Mouse (Mus musculus) kidney, adult 2 months (tissue): Measurements from ENCODE around the gene Olfr847. TPM values are rescaled to one million over a fixed set of nuclear protein-coding genes. Genes with fewer than 3 reads are reported as not detected.

Source experiments
- DNase-seq: peaks from one replicate; pipeline ENCODE4 v3.0.0; 2021
- H3K27ac ChIP-seq: fragments of 200-500 bp; 2 replicates; pipeline ENCODE4 v1.5.1; 2012; ENCODE audit warnings: low read depth, low read length, control low read depth, inconsistent platforms; ENCODE audit not compliant: insufficient read depth
- H3K27me3 ChIP-seq: fragments of 200-500 bp; replicated peaks from 2 replicates; pipeline ENCODE4 v1.6.1; 2012; ENCODE audit warnings: mild to moderate bottlenecking, moderate library complexity, low read length, inconsistent platforms; ENCODE audit not compliant: control insufficient read depth, insufficient read depth
- H3K36me3 ChIP-seq: fragments of 200-500 bp; 2 replicates; pipeline ENCODE4 v1.6.1; 2012; ENCODE audit warnings: mild to moderate bottlenecking, moderate library complexity, low read length, inconsistent platforms; ENCODE audit not compliant: control insufficient read depth, insufficient read depth
- H3K4me1 ChIP-seq: fragments of 200-500 bp; 2 replicates; pipeline ENCODE4 v1.6.1; 2011; ENCODE audit warnings: low read length; ENCODE audit not compliant: control insufficient read depth, insufficient read depth
- H3K4me3 ChIP-seq: fragments of 200-500 bp; 2 replicates; pipeline ENCODE4 v1.5.1; 2011; ENCODE audit warnings: mild to moderate bottlenecking, low read depth, low read length, control low read depth; ENCODE audit not compliant: insufficient read depth
- CTCF ChIP-seq: fragments of 200-500 bp; conservative IDR thresholded peaks from 2 replicates; pipeline ENCODE4 v1.5.1; 2011; ENCODE audit warnings: low read depth, mild to moderate bottlenecking, control low read depth, low read length, moderate library complexity, mixed read lengths; ENCODE audit not compliant: insufficient read depth, insufficient read length
- POLR2A ChIP-seq: fragments of 200-500 bp; IDR thresholded peaks from one replicate; pipeline ENCODE4 v1.6.1; 2011; ENCODE audit warnings: low read depth, low read length, control low read depth
- WGBS: fragments of 180-500 bp; shearing (Covaris S2); methylation state at CpG from one replicate; pipeline ENCODE4 v1.1.7; 2018; 5-methylcytosine and 5-hydroxymethylcytosine counted together
- polyA plus RNA-seq: library from polyadenylated mRNA; depleted of rRNA; stranded (reverse); fragments of >200 nt; gene quantifications from 2 replicates; pipeline ENCODE4 v1.2.3, GENCODE M21; 2012; rRNA removed

The Olfr847 gene
- not detected in 2 replicates for polyA plus RNA-seq

DNA sequence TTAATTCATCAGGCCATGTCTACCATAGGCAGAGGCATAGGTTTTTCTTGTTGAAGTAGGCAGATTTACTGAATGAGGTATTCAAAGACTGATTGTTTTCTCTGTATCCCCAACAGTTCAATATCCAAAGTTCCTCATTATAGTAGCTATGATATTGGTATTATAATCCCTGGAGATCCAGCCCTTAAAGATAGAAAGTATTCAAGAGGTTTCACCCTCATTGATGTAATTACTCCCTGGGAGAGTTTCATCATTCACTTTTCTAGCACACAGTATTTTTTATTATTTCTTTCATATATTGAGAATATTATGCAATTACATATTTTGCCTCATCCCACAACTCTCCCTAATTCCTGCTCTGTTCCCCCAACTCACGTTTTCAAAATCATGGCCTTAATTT lies at the start of gene Olfr847:
TSS of gene Olfr847 (minus strand) at position 101 of the 400 bp plus-strand sequence.
- Histone ChIP-seq H3K4me1 (no peaks in the 10 kb centered on the region), H3K27ac (no peak within 1 kb of the TSS), H3K36me3 (no peaks in the 10 kb centered on the region), H3K4me3 (no peak within 1 kb of the TSS), H3K27me3 (no peaks in the 10 kb centered on the region)
- DNase-seq: no peak
- WGBS: 55% methylated on average over 1 of the region's 1 CpGs
- TF ChIP-seq CTCF: no peak
- TF ChIP-seq POLR2A: no peak

DNA sequence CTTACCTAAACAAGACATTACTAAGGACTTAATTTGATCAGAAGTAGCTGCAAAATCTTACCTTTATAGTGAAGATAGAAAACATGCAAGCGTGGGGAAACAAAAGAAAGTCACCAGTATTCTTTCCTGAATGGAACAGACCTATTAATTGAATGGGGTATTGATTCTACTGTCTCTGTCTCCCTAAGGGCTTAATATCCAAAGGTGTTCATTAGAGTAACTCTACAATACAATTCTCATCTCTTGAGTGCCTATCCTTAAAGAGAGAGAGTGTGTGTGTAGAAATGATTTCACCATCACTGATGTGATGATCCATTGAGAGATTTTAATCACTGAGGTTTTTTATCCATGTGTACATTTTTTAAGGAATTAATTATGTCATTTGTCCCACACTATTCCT lies 14.6 kb downstream of the Olfr847 start, which contains the start of gene Olfr846:
TSS of gene Olfr846 (minus strand) at position 101 of the 400 bp plus-strand sequence.
- Histone ChIP-seq H3K4me1 (no peaks in the 10 kb centered on the region), H3K36me3 (no peaks in the 10 kb centered on the region), H3K27me3 (no peaks in the 10 kb centered on the region), H3K4me3 (no peak within 1 kb of the TSS), H3K27ac (no peak within 1 kb of the TSS)
- DNase-seq: no peak
- WGBS: 44% methylated on average over 1 of the region's 1 CpGs
- no peak for TF ChIP-seq POLR2A
- TF ChIP-seq CTCF: no peak

DNA sequence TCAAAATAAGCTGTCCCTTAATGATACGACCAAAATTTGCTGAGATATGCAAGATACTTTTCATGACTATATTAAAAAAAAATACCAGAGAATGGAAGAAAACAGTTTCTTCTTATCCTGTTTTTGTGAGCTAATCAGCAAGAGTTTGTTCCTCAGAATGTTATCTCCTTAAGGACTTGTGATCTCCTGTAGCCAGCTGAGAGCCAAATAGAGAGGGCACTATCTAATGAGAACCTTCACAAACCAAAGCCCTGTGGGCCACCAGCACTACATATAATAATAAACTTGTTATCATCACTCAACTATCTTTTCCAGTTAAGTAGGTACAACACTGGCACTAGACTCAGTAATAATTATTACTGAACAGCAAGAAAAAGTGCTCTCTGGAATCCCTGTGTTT lies 42.3 kb downstream of the Olfr847 start, which contains the start of gene Olfr845:
TSS of gene Olfr845 (plus strand) at position 301 of the 400 bp plus-strand sequence.
- H3K36me3 ChIP-seq: no peaks in the 10 kb centered on the region
- no peak within 1 kb of the TSS for H3K27ac ChIP-seq
- H3K4me1 ChIP-seq: no peaks in the 10 kb centered on the region
- WGBS: 66% methylated on average over 1 of the region's 1 CpGs
- no peak within 1 kb of the TSS for H3K4me3 ChIP-seq
- no peaks in the 10 kb centered on the region for H3K27me3 ChIP-seq
- TF ChIP-seq CTCF (no peak), POLR2A (no peak)
- DNase-seq: no peak

Other genes starting within 250 kb of the Olfr847 start
- gene Olfr837, start 242.4 kb downstream of the Olfr847 start, polyA plus RNA-seq: not detected in 2 replicates
- gene Olfr839-ps1, start 201.4 kb downstream of the Olfr847 start, polyA plus RNA-seq: not detected in 2 replicates
- gene Olfr843, start 126.7 kb downstream of the Olfr847 start, polyA plus RNA-seq: not detected in 2 replicates
- gene Olfr844, start 62.3 kb downstream of the Olfr847 start, polyA plus RNA-seq: not detected in 2 replicates
- gene Olfr845, start 42.2 kb downstream of the Olfr847 start, polyA plus RNA-seq: not detected in 2 replicates
- gene Olfr846, start 14.7 kb downstream of the Olfr847 start, polyA plus RNA-seq: not detected in 2 replicates
- not detected in 2 replicates for gene Olfr849, start 61.6 kb upstream of the Olfr847 start, polyA plus RNA-seq
- gene Olfr850, start 99.6 kb upstream of the Olfr847 start, polyA plus RNA-seq: not detected in 2 replicates
- not detected in 2 replicates for gene Olfr851, start 114.6 kb upstream of the Olfr847 start, polyA plus RNA-seq
- not detected in 2 replicates for gene Olfr853, start 162.4 kb upstream of the Olfr847 start, polyA plus RNA-seq
- not detected in 2 replicates for gene Olfr854, start 188.7 kb upstream of the Olfr847 start, polyA plus RNA-seq
- gene Olfr855, start 203.9 kb upstream of the Olfr847 start, polyA plus RNA-seq: not detected in 2 replicates
- gene Zfp317, start 243.4 kb upstream of the Olfr847 start, polyA plus RNA-seq: 8.0 and 8.1 TPM in 2 replicates